Mouse (Mus musculus): Measurements from ENCODE around the gene Hdac7. TPM values are rescaled to one million over a fixed set of nuclear protein-coding genes. Genes with fewer than 3 reads are reported as not detected.

Hdac7 gene
- total RNA-seq, 2 experiments from 2014 or later, result 26.9 to 37.1 TPM

- intact Hi-C loops (cut with DNase I), result no loop called here
- peak in 1 of 2 experiments; percentile 50 for DNase-seq
These were observed 22.9 kb downstream of the Hdac7 start for GRCm38 (mm10) chr15:97821321-97821982.

DNA sequence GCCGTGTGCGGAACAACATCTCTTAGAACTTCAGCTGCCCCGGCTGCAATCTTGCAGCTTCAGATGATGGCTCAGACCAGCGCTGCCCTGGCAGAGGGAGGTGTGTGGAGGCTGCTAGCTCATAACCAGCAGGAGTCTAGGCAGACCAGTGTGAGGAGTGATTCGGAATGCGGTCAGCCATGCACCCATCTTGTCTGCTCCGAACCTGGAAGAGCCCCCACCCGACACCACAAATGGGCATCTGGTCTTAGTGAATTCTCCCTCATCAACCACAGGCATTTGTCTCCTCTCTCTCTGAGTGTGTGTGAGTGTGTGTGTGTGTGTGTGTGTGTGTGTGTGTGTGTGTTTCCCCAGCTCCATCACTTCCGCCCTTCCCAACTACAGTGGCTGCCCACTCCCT, 24.4 kb downstream of the Hdac7 start:
- no peak for DNase-seq
- intact Hi-C loops (cut with DNase I), result no loop called here

GRCm38 (mm10) chr15:97816199-97816994, 27.9 kb downstream of the Hdac7 start:
- intact Hi-C loops (cut with DNase I), result no loop called here
- no peak for DNase-seq

DNA sequence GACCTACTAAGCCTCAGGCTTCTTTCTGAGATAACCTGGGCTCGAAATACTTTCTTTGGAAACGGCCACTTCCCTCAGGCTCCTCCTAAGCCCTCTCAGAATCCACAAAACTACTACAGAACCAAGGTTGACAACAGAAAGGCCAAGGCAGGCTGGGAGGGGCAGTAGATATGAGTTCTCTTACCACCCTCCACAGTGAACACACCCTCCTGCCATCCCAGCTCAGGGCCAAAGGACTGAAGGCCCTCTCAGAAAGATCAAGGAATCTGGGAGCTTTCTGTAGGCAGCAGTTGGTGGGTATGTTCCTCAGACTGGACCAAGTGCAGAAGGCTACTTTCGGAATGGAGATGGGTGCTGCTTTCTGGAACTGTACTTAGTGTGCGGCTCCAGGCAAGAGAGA, 29.0 kb downstream of the Hdac7 start:
- intact Hi-C loops (cut with DNase I), result no loop called here
- no peak for DNase-seq

DNA sequence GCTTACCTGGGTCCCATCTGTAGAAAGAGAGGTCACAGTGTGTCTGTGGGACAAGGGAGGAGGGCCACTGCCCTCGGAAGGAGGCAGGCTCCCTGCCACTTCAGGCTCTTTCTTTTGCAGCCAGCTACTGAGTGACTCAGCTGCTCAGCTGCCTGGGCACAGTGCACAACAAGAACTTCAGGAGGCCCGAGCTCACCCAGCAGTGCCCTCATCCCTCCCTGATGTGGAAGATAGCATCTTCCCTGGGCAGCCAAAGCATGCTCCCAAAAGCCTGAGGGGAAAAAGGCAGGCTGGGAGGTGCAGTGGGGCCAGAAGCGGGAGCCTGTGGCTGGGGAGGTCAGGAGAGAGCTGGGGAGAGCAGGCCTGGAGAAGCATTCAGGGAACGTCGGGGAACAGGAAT, 29.6 kb downstream of the Hdac7 start:
- intact Hi-C loops (cut with DNase I), result no loop called here
- DNase-seq, result no peak

- intact Hi-C loops (cut with DNase I), result no loop called here
- DNase-seq, result peak; percentile 59 to 65
These were observed 30.7 kb downstream of the Hdac7 start for GRCm38 (mm10) chr15:97813452-97814204.

DNA sequence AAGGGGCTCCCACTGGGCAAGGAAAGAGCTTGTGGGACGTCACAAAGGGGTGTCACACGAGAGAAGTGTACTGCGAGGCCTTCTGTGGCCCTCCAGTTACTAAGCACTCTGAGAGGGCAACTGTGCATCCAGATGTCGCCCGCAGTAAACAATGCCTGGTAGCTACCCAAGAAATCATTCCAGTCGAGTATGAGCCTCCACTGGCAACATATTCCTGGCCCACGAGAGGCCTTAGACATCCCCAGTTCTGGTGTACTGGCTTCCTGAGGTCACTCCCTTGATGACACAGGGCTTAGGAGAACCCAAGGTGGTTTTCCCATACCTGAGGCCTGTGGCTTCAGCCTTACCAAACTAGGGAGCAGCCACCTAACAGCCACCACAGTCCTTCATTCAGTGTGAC, 31.4 kb downstream of the Hdac7 start:
- intact Hi-C loops (cut with DNase I), result loop anchor here (1.0 kb wide), 1 partner anchor 36 kb away; no protein-coding TSS in a partner anchor

GRCm38 (mm10) chr15:97812126-97812525, 32.2 kb downstream of the Hdac7 start:
- intact Hi-C loops (cut with DNase I), result loop anchor here (1.0 kb wide), 1 partner anchor 37 kb away; no protein-coding TSS in a partner anchor

More for the DNA sequence above, 31.4 kb downstream of the Hdac7 start:
- DNase-seq, result no peak

GRCm38 (mm10) chr15:97811307-97811706, 33.0 kb downstream of the Hdac7 start:
- intact Hi-C loops (cut with DNase I), result loop anchor here (2.0 kb wide), 1 partner anchor 13 kb away; no protein-coding TSS in a partner anchor
- no peak for DNase-seq

More at GRCm38 (mm10) chr15:97812126-97812525, 32.2 kb downstream of the Hdac7 start:
- DNase-seq, result peak; percentile 73 to 74

DNA sequence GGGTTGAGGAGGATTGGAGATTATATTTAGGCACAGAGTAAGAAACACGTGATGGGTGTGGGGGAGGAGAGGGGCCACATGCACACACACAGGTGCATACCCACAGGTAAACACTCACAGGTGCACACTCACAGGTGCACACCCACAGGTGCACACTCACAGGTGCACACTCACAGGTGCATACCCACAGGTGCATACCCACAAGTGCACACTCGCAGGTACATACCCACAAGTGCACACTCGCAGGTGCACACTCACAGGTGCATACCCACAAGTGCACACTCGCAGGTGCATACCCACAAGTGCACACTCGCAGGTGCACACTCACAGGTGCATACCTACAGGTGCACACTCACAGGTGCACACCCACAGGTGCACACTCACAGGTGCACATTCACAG, 33.9 kb downstream of the Hdac7 start:
- DNase-seq, result no peak
- intact Hi-C loops (cut with DNase I), result loop anchor here (2.0 kb wide), 1 partner anchor 14 kb away; no protein-coding TSS in a partner anchor

GRCm38 (mm10) chr15:97809942-97810341, 34.4 kb downstream of the Hdac7 start:
- intact Hi-C loops (cut with DNase I), result loop anchor here (2.0 kb wide), 1 partner anchor 15 kb away; no protein-coding TSS in a partner anchor
- DNase-seq, result peak in 1 of 2 experiments; percentile 45

GRCm38 (mm10) chr15:97809206-97809605, 35.1 kb downstream of the Hdac7 start:
- DNase-seq, result no peak
- intact Hi-C loops (cut with DNase I), result no loop called here

DNA sequence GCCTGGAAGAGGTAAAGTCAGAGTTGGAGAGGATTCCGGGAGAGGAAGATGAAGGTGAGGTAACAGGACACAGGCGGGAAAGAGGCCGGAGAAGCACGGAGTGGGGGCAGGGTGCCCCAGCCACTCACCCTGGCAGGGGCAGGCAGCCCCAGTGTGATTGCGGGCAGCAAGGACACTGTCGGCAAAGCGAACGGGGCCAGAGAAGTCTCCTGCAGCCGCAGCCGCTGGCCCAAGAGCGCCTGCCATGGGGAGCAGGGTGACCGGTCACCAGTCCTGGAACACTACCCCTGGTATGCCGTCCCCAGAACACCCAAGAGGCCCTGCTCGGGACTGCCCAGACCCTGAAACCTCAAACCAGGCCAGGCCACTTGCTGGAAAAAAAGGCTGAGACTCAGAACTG, 35.8 kb downstream of the Hdac7 start:
- no peak for DNase-seq
- intact Hi-C loops (cut with DNase I), result no loop called here

DNA sequence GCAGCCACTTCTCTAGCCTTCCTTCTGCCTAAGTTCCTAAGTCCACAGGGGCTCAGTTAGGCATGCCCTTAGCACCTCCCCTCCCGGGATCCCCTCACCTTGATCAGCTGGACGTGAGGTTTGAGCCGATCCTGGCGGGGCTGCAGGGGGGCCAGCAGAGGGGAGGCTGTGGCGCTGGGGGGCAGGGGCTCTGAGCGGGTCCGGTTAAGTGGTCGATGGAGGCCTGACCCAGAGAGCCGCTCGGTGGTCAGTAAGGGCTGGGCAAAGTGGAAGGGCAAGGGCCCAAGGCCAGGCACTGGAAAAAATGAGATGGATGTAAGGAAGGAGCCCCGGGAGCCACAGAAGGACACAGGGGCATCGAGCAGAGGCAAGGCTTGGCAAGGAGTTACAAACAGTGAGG, 36.4 kb downstream of the Hdac7 start:
- intact Hi-C loops (cut with DNase I), result no loop called here

DNA sequence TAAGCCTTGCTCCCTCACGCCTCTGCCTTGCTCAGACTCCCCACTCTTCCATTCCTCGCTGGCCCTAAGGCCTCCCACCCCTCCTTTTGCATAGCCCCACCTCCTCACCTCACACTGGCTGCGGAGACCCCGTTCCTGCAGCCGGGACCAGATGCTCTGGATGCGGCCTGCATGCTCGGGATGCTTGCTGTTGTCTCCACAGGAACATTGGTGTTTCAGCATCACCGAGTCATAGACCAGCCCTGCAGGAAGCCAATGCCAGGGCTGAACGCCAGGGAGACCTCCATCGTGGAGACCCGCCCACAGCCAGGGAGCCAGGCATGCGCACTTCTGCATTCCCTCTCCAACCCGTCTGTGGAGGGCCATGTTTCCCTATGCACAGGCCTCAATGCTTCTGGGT, 41.7 kb downstream of the Hdac7 start:
- intact Hi-C loops (cut with DNase I), result no loop called here
- DNase-seq, result no peak

More for the DNA sequence above, 36.4 kb downstream of the Hdac7 start:
- DNase-seq, result no peak

- intact Hi-C loops (cut with DNase I), result no loop called here
- DNase-seq, result no peak
These were observed 42.5 kb downstream of the Hdac7 start for GRCm38 (mm10) chr15:97801811-97802210.

GRCm38 (mm10) chr15:97800853-97801252, 43.4 kb downstream of the Hdac7 start:
- intact Hi-C loops (cut with DNase I), result no loop called here
- DNase-seq, result no peak

- intact Hi-C loops (cut with DNase I), result no loop called here
These were observed 44.9 kb downstream of the Hdac7 start for GRCm38 (mm10) chr15:97799446-97799845.

DNA sequence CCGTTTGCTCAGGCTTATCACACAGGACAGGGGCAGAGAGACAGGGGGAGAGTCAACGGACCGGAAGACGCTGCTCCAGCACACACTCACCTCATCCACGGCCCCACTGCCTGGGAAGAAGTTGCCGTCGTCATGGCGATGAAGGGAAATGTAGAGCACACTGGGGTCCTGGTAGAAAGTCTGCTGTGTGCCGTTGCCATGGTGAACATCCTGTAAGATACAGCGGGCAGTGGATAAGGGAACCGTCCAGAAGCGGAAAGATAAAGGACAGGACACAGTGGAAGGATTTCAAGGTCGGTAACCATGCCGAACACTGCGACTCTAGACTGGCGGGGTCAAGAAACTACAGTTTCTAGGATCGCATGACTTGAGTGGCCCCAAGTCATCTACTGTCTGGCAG, 46.2 kb downstream of the Hdac7 start:
- intact Hi-C loops (cut with DNase I), result no loop called here
- no peak for DNase-seq

More at GRCm38 (mm10) chr15:97799446-97799845, 44.9 kb downstream of the Hdac7 start:
- no peak for DNase-seq

- intact Hi-C loops (cut with DNase I), result no loop called here
- DNase-seq, result no peak
These were observed 47.5 kb downstream of the Hdac7 start for GRCm38 (mm10) chr15:97796674-97797310.

Measured in heart, postnatal 36 days (tissue).